Mouse (Mus musculus): Measurements from ENCODE around the gene Tns3.
A peak's percentile ranks its signal among the peaks of the same experiment; 100 is the strongest.

The Tns3 gene

GRCm38 (mm10) chr11:8651448-8652035 is 12.8 kb downstream of the Tns3 start:
- DNase-seq (ENCODE audit: low spot score in 2 of 2), result no peak

GRCm38 (mm10) chr11:8645609-8646008 is 18.7 kb downstream of the Tns3 start:
- DNase-seq (ENCODE audit: low spot score in 2 of 2), result no peak

DNA sequence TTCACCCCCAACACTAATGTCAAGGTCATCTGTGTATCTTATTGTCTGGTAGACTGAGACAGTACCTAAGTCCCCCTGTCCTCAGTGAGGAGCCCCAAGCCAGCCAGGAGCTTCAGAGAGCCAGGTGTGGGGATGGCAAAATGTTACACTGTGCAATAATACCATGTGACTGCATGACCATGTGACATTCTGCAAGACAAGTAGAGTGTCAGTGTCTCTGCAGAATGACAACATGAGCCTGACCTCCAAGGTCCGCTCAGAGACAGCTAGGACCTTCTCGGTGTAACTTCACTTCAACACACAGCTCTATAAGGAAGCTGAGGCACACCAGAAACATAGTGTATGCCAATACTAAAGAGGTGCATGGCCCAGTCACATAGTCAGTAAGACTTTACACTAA is 20.1 kb downstream of the Tns3 start:
- DNase-seq (ENCODE audit: low spot score in 2 of 2), result no peak

DNA sequence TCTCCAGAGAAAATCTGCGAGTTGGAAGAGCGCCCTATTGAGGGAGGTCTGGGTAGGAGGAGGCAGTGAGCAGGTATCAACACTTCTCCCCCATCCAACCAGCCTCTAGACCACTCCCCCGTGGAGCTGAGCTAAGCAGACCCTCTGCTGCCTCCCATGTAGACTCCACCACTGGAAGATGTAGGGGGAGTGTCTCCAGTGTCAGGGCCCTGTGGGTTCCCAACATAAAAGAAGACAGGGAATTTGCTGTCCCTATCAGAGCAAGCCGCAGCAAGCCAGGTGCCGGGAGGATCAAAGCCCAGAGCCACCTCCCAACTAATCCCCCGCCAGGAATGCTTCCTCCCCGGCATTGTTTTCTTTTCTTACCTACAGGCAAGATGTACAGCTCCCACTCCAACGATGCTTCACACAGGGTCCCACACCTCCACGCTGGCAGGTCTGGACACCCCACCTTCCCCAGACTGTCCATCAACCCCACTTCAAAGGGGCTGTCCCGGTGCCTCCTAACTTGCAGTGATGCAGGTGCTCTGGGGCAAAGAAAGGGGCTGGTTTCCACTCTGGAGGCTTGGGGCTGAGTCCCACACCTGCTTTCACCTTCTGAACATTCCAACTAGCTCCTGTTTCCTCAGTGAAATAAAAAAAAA is 22.6 kb downstream of the Tns3 start:
- no peak for DNase-seq (ENCODE audit: low spot score in 2 of 2)

DNA sequence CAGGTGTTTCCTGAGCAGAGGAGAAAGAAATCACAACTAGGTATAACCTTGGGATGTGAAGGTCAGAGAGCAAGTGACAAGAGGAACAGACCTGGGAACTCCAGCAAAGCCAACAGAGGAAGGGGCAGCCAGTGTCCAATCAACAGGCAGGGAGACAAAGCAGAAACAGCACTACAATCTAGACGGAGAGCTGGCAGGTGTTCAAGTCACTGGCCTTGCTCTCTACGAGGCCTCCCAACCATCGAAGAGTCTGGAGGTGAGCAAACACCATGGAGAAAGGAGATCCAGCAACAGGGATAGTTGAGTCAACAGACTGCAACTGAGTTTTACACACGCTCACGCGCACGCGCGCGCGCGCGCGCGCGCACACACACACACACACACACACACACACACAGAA is 24.6 kb downstream of the Tns3 start:
- DNase-seq (ENCODE audit: low spot score in 2 of 2), result no peak

DNA sequence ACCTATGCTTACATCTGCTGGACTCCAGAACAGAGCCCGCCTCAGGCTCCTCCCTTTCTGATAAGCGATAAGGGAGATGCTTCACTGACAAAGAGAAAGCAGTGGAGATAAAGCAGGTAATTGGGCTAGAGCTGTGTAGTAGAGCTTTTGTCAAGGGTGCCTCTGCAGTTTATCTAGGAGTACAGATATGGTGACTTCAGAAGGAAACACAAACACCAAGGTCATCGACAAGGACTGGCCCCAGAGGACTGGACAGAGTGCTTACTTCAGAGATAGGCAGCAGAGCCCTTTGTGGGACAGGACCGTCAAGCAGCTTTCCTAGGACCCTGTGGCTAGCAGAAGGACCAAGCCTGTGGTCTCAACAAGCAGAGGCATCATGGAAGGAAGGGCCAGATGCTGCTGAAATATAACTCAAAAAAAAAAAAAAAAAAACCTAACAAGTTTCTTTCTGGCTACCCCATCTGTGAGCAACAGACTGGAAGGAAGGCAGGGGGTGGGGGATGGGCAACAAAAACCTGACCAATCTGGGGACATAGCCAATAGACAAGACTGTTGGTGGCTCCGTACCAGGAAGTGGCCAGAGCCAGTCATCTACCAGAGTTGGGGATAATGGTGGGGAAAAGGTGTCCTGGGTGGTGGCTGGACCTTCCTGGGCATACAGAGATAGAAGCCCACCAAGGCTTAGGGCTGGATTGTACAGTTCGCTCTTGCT is 25.2 kb downstream of the Tns3 start:
- DNase-seq (ENCODE audit: low spot score in 2 of 2), result no peak

- no peak for DNase-seq (ENCODE audit: low spot score in 2 of 2)
Measured at GRCm38 (mm10) chr11:8637469-8638447, 26.6 kb downstream of the Tns3 start.

GRCm38 (mm10) chr11:8636680-8637079 is 27.7 kb downstream of the Tns3 start:
- no peak for DNase-seq (ENCODE audit: low spot score in 2 of 2)

- no peak for DNase-seq (ENCODE audit: low spot score in 2 of 2)
Measured at GRCm38 (mm10) chr11:8635778-8636177, 28.6 kb downstream of the Tns3 start.

DNA sequence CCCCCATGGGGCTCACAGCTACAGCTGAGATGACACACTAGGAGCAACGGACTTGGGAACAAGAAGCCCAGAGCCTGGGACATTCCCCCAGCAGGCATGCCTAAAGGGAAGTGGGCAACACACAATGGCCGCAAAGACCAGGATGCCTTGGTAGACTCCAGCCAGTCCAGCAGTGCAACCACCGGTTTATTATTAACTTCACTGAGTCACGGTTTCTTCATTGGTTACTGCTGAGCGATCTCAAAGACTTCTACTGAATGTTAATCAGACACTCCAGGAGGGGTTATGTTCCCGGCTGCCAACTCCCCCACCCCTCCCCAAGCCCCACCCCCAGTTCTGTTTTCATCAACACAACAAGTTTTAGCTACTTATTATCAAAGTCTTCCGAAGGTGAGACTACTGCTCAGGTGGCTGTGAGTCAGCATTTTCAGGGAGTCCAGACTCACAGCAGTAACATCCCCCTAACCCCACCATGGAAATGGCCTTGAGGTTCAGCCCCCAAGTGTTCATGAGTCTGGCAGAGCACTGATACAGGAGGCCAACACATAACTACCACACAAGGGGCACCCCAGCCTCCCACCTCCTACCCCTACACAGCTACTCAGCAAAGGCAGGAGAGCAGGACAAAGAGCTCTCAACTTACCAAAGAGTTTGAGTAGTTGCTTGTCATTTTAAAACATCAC is 29.5 kb downstream of the Tns3 start:
- no peak for DNase-seq (ENCODE audit: low spot score in 2 of 2)

DNA sequence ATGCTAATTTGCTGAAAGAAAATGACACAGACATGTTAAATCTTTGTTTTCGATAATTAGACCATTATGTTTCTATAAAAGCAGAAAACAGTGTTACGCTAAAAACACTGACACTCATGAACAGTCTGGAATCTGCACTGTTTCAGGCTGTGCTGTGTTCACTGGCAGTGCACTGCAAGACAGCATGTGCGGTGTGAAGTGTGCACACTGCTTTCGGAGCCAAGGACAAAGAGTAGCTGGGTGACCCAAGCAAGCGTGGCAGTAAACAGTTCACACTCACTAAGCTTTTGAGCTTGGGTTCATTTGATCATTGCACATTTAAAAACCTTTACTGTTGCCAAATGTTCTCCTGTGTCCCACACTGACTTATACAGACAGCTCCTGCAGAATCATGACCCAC is 32.2 kb downstream of the Tns3 start:
- no peak for DNase-seq (ENCODE audit: low spot score in 2 of 2)

DNA sequence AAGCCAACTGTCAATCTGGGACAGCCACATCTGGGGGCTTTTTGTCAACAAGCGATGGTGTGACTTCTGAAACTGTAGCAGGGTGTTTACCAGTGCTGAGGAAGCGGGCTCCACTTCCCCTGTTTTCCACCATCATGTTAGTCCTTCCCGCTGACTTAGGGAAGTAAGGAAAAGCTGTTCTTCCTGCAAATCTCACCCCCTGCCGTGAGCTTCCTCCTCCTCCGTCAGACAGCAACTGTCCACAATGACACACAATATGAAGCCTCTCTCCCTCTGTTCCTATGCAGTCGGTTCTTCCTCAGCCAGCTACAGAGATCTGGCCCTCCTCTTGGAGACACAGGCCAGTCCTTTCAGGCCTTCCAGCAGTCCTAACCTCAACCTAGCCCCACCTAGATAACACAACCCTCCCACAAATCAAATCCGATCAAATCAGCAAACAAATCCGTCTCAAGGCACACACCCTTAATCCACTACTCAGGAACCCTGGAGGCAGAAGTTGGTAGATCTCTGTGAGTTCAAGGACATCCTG is 34.4 kb downstream of the Tns3 start:
- DNase-seq (ENCODE audit: low spot score in 2 of 2), result no peak

GRCm38 (mm10) chr11:8629326-8629725 is 35.0 kb downstream of the Tns3 start:
- DNase-seq (ENCODE audit: low spot score in 2 of 2), result no peak

DNA sequence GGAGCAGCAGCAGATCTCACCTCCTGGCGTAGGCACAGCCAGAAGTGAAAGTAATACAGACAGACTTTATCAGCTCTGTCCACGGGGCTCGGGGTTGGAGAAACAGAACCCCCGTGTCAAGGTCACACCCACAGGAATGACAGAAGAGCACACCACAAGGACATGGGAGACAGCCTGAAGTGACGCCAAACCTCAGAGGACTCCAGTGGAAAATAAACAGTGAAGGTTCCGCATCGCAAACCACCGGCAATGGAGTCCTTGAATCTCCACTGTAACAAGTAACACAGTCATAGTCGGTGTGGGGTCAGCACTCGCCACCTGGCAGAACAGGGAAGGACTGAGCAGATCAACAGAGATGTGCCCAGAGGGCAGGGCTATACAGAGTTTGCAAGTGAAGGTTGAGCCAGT is 35.5 kb downstream of the Tns3 start:
- no peak for DNase-seq (ENCODE audit: low spot score in 2 of 2)

GRCm38 (mm10) chr11:8627156-8627555 is 37.2 kb downstream of the Tns3 start:
- DNase-seq (ENCODE audit: low spot score in 2 of 2), result no peak

- DNase-seq (ENCODE audit: low spot score in 2 of 2), result no peak
Measured at GRCm38 (mm10) chr11:8626715-8627114, 37.6 kb downstream of the Tns3 start.

GRCm38 (mm10) chr11:8625915-8626604 is 38.3 kb downstream of the Tns3 start:
- DNase-seq (ENCODE audit: low spot score in 2 of 2), result no peak

- DNase-seq (ENCODE audit: low spot score in 2 of 2), result no peak
Measured at GRCm38 (mm10) chr11:8625451-8625850, 38.9 kb downstream of the Tns3 start.

GRCm38 (mm10) chr11:8624179-8624886 is 40.0 kb downstream of the Tns3 start:
- DNase-seq (ENCODE audit: low spot score in 2 of 2), result peak; percentile 46 to 57

DNA sequence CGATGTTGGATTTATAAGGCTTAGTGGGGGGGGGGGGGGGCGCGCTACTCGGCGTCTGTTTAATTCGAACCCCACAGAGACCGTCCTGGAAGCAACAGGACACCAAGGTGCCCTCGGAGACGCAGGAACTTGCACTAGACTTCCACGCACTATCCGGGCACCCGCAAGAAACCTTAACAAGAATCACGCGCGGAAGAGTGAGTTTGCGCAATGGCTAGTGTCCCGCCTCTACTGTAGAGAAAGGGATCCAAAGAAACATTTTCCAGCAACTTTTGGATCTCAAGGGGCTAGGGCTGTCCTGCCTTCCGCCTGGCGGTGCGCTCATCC is 40.5 kb downstream of the Tns3 start:
- DNase-seq (ENCODE audit: low spot score in 2 of 2), result no peak

Measured in right cerebral cortex, adult 2 months (tissue).